Mouse (Mus musculus): ENCODE data around the gene Nxn.

Gene Nxn

DNA sequence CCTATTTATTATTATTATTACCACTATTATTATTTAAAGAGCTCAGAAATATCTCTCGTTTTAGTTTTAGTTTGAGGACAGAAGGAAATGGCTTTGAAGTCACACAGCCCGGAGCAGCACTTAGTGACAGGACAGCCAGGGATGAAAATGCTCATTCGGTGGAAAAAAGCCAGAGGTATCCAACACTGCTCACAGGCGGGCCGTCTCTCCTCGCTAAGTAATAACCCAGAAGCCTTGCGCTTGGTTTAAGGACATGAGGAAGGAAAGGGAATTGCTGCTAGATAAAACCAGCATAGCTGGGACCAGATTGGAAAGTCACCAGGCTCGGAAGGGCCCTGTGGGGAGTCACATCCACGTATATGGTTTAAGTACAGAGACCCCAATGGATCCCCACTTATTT is 35.3 kb downstream of the Nxn start:
- no peak for DNase-seq (ENCODE audit: low spot score in 2 of 2)

DNA sequence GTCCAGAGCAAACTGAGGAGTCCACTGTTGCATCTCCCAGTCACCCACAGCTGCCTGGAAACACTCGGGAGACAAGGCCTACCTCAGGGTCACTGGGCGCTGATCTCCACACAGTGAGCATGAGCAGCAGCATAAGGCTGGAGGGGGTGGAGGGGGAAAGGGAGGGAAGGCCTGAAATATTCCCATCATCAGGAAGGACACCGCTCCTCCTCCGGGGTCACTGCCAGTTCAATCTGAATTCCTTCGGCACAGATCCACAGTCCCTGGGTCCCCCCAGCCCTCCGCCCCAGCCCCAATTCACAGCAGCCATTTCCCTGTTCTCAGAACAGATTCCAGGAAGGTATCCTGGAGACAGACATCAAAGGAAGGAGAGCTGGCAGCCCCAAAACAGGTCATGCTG is 35.8 kb downstream of the Nxn start:
- no peak for DNase-seq (ENCODE audit: low spot score in 2 of 2)

DNA sequence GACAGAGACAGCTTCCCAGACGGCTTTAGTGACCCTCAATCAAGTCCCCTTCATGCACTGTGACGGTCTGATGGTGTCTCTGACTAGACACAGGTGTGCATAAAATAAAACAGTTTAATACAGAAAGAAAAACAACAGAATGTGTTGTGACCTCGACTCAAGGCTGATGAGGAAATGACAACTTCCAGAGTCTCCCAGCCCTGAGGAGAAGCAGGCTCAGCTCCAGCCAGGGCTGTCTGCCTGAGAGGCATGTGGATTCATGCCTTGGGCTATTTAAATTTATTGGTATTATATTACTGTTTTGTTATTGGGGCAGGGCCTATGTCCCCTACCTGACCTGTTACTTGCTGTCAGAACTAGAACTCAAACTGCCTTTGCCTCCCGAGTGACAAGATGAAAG is 37.5 kb downstream of the Nxn start:
- DNase-seq (ENCODE audit: low spot score in 2 of 2), result no peak

DNA sequence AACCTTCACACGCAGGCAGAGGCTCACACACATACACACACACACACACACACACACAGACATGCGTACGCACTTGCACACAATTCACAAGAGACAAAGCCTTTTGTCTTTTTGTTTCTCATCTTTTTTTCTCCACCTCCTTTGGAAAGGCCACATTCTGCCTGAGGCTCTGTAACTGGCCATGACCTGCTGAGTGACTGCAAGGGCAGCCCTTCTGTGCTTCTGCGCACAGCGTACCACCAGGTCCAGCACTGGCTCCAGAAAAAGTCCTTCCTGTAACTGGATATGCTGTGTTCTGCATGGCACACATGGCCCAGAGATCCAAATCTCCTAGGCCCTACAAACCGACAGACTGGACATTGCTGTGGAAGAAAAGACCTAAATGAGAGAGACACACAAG is 38.7 kb downstream of the Nxn start:
- DNase-seq (ENCODE audit: low spot score in 2 of 2), result no peak

DNA sequence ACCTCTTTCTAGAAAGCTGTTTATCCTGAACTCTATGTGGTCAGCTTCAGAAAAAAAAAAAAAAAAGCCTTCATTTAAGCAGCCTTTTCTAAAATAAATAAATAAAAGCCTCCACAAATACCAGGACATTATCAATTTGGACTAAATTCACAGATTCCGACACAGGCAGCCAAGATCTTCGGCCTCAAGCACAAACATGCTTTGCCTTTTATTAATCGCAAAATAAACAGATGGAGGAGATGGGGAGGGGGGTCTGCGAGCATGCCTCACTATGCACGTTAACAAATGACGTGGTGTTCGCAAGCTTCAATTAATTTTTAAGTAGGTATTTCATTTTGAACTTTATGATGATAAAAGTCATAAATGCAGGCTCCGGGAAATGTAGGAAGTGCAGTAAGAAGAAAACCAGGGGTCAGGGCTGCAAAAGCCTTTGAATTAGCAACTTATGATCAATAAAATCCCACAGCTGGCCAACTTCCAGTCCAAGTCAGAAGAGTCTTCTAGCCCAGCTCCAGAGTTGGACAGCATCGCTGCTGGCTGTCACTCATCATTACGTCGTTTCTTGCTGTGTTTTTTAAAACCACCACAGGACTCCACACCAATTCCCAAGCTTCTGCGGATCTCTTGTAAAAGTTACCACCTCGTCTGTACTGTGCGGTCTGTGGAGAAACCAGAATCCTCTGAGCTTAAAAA is 40.2 kb downstream of the Nxn start:
- DNase-seq (ENCODE audit: low spot score in 2 of 2), result no peak

DNA sequence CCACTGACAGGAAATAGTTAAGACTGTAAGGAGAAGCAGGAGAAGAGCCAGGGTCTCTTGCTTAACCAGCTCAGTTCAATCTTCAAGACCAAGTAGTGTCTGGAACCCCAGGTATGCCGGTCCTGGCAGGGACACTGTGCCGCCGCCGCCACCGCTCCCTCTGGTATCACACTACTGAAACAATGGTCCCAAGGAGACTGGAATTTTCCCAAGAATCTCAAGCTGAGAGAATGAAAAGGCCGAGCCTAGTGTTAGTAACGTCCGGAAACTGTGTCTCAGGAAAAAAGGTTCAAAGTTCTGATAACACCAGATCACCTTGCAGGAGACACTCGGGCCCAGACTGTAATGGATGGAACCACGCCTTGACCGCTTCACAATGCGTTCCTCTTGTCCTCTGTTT is 41.5 kb downstream of the Nxn start:
- no peak for DNase-seq (ENCODE audit: low spot score in 2 of 2)

DNA sequence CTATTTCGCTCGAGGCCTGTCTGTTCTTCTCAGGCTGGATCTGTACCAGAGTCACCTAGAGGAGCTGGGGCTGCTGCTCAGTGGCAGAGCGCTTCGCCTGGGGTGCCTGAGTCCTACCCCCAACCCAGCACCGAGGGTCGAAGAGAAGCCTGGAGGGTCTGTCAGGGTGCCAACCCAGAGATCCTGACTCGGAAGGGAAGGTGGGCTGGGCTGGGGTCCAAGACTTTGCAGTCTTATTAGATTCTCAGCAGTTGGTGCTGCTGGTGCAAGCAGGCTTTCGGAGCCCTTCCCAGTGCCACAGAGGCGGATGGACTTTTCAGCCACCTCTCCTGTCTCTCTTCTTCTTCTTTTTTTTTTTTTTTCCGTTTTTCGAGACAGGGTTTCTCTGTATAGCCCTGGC is 42.8 kb downstream of the Nxn start:
- no peak for DNase-seq (ENCODE audit: low spot score in 2 of 2)

DNA sequence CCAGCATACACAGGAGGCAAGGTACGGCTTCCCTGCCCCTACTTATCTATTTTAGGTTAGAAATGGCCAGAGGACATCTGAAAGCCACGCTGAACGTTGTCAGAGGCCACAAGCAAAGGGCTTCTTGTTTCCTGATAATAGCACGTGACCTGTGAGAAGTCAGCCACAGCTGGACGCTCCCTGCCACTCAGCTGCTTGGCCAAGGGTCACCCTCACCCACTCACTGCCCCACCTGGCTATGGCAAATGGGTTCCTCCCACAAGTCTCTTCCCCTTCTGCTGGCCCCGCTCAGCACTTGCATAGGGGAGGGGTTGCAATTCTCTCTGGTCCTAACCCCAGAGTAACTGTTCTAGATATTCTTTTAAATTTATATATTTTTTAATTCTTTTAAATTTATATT is 43.5 kb downstream of the Nxn start:
- DNase-seq (ENCODE audit: low spot score in 2 of 2), result no peak

DNA sequence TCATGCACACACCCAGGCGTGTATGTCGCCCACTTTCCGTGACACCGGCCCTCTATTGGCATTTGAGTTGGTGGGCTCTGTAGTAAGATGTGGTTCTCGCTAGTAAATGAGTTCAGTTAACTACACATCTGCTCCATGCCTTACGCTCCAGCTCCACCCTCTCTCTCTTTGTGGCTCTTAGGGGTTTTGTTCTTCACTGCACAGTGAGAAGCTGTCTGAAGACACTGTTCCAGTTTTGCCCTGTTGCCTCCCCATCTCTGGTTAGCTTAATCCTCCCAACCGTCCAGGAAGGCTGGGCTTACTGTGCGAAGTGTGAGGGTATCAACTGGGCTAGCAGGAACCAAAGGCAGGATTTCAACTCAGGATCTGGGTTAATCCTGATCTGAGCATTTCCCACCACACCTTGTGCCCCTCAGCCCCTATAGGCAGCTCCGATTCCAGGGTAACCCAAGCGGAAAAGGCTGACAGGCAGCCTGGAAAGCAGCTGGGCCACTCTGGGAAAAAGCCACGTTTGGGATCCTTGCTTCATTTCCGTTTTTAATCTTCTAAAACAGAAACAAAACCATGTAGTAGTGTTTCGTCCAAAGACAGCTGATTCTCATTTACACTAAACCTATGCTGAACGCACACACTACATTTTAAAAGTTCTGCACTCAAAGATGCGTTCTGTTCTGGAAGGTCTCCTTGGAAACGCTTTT is 45.9 kb downstream of the Nxn start:
- no peak for DNase-seq (ENCODE audit: low spot score in 2 of 2)

DNA sequence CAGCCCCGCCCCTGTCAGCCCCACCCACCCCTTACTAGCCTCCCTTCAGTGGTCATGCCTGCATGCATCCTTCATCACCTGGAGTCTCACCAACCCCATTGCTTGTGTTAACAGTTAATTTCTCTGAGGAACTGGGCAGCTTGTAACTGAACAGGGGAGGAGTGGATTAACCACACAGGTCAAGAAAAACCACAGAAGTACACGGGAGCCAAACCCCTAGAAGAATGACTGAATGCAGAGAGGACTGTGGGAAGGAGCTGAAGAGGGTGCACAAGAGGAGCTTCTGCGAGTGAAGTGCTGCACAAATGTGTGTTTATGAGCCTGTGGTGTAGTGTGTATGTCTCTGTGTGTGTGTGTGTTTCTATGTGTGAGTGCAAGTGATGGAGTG is 47.3 kb downstream of the Nxn start:
- no peak for DNase-seq (ENCODE audit: low spot score in 2 of 2)

DNA sequence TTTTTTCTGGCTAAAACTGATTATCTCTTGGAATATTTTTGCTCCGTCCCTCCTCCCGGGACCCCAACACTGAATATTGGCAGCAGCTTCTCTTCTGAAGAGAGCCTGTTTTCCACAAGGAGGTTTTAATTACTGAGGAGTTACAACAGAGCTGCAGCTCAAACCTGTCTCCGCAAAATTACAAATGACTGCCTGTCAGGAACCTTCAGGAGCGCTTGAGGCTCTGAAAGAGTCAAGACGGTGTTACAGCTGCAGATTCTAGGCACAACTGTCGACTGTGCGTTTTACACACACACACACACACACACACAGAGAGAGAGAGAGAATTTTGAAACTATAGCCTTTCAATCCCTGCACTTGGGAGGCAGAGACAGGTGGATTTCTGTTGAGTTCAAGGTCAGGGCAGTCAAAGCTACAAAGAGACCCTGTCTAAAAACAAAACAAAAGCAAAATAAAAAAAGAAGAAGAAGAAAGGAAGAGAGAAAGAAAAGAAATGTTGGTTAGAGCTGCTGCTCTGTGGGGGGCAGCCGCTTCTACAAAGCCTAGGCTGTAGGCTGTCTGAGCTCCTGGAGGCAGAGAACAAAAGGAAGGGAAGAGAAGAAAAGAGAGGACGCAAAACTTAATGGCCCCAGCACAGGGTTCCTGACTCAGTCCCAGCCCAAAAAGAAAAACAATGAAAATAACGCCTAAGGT is 47.9 kb downstream of the Nxn start:
- no peak for DNase-seq (ENCODE audit: low spot score in 2 of 2)

DNA sequence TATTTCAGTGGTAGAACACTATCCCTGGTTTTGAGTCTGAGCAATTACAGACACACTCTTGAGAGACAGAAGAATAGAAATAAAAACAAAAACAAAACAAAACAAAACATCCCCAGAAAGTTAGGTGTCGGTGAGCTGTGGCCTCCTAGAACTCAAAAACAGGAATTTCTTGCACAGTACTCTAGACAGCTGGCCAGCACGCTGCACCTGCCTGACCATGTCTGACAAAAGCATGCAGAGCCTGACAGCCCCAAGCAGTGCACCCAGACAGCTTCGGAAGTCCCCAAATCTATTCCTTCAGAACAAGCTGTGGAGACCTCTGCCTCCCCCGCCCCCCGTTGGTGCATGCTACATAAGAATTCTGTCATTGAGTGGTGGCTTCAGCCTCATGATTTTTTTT is 49.1 kb downstream of the Nxn start:
- no peak for DNase-seq (ENCODE audit: low spot score in 2 of 2)

DNA sequence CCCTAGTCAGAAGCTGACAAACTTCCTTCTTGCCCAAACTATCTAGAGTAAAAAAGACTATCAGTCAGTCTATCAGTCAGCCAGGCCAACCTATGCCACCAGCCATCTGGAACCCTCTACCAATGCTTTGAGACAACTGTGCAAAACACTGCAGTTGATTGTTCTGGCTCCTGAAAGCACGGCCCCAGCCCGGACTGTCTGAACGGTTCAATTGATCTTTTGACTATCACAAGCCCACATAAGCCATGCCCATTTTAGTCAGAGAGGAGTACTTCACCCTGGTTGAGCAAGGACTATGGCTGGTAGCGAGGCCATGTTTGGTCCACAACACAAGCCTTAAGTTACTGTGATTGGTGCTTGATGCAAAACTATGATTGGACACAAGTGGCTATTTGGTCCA is 51.4 kb downstream of the Nxn start:
- no peak for DNase-seq (ENCODE audit: low spot score in 2 of 2)

DNA sequence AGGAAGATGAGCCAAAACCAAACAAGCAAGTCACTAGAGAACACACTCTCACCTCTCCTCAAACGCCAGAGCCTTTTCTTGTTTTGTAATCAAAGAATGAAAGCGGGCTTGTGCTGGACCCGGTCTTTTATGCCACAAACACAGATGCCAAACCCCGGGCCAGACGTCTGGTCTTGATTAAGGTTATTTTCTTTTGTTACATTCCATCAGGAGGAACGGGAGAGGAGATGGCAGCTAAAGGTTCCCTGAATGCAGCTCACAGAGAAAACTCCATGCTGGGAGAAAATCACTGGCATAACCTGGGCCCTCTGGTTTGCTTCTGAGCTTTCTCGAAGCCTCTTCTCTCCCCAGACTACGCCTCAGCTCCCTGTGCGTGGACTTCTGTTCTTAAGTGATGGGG is 55.9 kb downstream of the Nxn start:
- DNase-seq (ENCODE audit: low spot score in 2 of 2), result no peak

DNA sequence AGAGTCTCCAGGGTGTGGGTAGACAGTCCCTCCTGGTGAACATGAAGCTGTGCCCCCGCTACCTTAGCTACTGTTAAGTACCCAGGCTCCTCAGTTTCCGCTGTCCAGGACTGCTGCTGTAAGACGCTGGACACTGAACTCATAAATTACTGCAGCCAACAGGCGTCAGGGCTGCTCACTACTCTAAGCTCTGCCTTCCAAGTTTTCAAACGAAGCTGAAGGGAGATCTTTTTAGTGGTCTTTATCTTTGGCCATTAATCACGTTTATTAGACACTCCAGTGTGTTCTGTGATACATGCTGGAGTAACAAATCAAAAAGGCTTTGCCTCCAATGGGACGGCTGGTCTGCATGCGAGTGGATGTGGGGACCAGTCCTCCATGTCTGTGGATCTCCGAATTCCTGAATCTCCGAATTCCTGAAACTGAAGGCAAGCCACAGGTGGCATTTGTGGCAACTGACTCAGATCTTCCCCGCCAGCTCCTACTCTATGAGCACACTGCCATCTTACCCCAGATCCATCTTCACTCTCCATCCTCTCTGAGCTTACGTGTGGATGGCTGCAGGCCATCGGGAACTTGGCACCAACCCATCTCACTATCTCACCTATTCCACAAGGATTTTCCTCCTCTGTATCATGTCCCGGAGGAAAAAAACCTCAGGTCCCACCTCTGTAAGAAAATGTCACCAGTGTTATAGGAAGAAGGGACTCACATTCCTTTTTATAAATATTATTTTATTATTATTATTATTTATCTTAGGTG is 56.9 kb downstream of the Nxn start:
- no peak for DNase-seq (ENCODE audit: low spot score in 2 of 2)

DNA sequence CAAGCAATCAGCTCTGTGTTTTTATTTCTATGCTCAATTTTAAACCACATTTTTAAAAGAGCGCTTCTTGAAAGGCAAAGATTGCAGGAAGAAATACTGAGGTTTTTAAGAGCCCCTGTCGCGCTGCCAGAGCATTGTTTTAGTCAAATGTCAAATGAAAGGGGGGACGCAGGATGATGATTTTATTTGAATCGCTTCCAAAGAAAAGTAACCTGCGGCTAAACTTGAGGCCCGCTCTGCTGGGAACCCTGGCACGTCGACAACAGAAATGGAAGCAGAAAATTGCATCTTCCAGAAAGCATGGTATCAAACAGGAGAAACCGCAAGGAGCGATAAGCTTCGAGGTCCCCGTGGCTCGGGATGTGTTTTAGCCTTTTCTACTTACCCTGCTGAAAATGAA is 57.8 kb downstream of the Nxn start:
- DNase-seq (ENCODE audit: low spot score in 2 of 2), result no peak

DNA sequence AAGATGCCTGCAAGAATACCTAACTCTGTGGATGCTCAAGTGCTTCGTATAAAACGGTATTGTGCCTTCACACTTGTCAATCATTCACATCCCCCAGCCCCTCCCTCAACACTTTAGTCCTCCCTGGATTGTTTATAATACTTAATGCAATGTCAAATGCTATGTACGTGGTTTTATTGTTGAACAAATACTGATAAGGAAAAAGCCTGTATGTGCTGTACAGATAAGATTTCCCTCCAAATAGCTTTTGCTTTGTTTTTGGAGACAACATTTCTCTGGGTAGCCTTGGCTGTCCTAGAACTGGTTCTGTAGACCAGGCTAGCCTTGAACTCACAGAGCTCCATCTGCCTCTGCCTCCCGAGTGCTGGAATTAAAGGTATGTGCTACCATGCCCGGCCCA is 59.1 kb downstream of the Nxn start:
- no peak for DNase-seq (ENCODE audit: low spot score in 2 of 2)

DNA sequence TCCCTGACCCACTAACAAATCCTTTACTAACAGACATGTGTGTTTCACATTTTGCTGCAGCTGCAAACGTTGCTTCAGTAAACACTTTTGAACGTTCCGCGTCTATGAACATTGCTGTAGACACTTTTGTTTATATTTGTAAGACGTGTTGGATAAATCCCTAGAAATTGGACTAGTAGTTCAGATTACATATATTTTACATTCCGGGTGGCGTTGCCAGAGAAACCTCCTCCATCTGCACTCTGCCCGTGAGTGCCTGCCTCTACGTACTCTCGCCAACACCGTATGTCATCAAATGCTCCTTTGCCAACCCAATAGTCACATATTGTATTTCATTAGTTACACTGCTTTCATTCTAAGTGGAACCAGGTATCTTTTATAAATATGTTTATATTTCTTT is 59.8 kb downstream of the Nxn start:
- no peak for DNase-seq (ENCODE audit: low spot score in 2 of 2)

DNA sequence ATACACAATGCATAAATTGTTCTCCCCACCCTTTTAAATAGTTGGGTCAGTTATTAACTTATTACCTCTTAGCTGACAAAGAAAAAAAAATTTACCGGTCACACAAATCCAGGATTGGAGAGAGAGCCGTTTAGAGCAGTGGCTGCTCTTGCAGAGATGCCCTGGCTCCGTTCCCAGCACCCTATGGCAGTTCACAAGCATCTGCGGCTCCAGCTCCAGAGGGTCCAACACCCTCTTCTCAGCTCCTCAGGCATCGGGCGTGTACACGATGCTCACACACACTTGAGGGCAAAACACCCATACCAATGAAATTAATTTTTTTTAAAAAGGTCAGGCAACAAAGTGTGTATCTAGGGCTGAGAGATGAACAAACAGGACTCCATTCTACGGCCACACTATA is 60.3 kb downstream of the Nxn start:
- DNase-seq (ENCODE audit: low spot score in 2 of 2), result no peak

DNA sequence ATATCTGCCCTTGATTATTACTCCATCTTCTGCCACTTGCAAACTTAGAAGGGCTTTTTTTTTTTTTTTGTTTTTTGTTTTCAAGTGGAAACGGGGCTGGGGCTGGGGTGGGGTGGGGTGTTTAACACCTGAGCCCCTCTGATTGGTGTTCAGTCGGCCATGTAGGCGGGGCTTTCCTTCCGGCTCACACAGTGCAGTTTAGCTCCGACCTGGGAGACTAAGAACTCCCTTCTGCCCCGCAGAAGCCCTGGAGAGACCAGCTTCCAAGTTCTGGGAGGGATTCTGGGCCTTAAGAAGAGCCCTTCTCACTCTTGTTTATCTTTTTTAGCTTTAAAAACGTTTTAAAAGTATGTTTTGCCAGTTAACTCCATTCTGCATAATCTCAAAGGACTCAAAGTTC is 61.2 kb downstream of the Nxn start:
- no peak for DNase-seq (ENCODE audit: low spot score in 2 of 2)

DNA sequence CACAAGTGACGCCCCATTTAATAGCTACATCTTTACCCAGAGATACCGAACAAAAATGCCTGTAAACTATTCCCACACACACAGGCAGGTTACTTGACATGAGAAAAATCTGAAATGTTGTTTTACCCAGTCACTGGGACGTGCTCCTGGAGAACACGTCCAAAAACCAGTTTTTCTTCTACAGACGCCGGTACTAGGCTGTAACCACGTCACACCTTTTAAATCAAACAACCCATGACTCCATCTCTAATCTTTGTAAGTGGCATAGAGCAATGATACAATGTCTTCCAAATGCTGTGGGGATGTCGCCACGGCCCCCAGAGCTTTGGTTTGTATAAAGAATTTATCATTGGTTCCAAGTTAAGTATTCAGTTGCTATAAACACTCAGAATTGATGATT is 61.7 kb downstream of the Nxn start:
- DNase-seq (ENCODE audit: low spot score in 2 of 2), result no peak

DNA sequence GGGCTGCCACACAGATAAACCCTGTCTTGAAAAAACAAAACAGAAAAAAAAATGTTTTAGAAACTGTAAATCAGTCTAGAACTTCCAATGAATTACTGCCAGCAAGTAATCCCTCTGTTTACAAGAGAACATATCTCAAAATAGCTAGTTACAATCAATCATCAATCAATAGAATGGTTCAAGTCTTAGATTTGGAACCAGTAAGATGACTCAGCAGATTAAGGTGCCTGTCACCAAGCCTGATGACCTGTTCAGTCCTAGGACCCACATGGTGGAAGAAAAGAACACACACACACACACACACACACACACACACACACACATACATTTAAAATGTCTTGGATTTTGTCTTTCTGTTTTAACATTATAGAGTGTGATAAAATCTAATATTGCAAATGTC is 62.7 kb downstream of the Nxn start:
- no peak for DNase-seq (ENCODE audit: low spot score in 2 of 2)

DNA sequence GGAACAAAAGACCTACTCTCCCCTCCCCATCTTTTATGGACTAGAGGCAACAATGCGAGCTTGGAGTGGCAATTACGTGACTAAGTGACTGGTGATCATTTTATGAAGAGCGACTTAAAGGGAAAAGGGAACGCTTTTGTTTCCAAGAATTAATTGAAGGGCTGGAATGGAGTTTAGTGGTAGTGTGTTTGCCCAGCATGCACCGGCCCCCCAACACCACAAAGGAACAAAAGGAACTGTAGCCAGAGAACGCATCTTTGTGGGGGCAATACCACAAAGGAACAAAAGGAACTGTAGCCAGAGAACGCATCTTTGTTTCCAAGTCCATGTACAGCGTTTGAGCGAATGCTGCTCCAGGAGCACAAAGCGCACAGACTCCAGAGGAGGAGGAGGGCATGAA is 64.0 kb downstream of the Nxn start:
- no peak for DNase-seq (ENCODE audit: low spot score in 2 of 2)
